Mouse (Mus musculus): ENCODE data around the gene Dennd1a. TPM values are rescaled to one million over a fixed set of nuclear protein-coding genes. Genes with fewer than 3 reads are reported as not detected.

Gene Dennd1a
- total RNA-seq, 1 experiment from 2014 or later = 35.3 TPM

DNA sequence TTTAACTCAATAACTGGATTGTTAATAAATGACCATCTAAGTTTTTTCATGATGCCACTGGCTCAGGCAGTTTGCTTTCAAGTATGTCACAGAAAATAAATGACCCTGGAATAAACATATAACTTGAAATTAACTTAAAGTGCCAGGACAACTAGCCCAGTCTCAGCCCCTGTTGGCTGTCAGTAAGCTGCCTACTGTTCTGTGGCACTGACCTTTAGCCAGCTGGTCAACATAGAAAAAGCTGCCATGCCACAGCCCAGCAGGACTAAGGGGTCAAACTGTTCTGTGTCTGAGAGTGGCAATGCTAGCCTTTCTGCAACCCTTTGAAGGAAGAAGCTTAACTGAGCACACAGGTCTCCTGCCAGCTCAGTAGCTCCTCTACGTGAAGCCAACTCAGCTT is 198.8 kb downstream of the Dennd1a start:
- ATAC-seq (ENCODE audit: extremely low read depth, insufficient number of reproducible peaks, low FRiP score, poor library complexity, severe bottlenecking) = no peak

DNA sequence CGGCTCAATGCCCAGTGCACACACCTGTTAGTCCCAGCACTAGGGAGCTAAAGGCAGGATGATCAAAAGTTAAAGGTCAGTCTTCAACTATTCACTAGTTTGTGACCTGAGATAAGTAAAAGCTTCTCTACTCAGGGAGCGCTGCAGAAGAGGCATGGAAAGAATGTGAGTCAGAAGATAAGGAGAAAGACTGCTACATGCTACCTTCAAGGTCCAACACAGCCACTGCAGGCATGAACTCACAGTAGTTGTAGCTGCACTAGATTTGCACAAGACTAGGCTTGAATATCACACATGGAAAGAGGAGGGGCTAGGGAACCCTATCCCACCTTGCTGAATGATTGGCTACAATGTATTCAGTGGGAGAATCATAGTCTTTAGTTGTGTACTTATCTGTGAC is 202.1 kb downstream of the Dennd1a start:
- ATAC-seq (ENCODE audit: extremely low read depth, insufficient number of reproducible peaks, low FRiP score, poor library complexity, severe bottlenecking) = no peak

DNA sequence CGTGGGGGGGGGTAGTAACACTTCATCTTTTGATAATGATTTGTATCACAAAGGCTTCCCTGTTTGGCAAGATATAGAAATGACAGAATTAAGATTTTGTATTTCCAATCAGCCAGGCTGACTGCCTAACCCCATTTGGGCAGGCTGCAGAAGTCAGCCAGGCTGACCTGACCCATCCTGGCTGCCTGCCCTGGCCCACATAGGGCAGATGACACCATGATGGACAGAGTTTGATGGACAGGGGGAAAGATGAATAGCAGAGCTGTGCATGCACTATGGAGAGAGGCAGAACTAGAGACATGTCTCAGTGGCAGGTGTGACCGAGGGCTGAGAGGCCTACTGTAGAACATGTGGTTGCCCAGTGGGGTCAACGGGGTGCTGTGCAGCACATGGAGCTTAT is 203.9 kb downstream of the Dennd1a start:
- ATAC-seq (ENCODE audit: extremely low read depth, insufficient number of reproducible peaks, low FRiP score, poor library complexity, severe bottlenecking) = no peak

DNA sequence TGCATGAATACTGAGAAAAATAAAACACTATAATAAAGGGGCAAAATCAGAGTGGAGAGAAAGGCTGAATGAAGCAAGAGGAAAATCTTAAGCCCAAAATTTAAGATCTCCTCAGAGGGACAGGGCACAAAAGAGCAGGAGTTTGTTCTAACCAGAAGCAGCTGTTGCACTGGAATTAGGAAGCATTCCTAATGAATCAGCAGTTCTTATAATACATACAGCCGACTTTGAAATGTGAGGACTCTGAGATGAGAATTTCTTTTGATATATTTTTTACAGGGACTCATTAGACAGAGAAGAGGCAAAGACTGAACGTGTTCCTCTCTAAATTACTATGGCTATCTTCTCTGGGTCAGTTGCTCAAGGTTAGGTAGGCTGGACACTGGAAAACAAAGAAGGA is 212.7 kb downstream of the Dennd1a start:
- no peak for ATAC-seq (ENCODE audit: extremely low read depth, insufficient number of reproducible peaks, low FRiP score, poor library complexity, severe bottlenecking)

DNA sequence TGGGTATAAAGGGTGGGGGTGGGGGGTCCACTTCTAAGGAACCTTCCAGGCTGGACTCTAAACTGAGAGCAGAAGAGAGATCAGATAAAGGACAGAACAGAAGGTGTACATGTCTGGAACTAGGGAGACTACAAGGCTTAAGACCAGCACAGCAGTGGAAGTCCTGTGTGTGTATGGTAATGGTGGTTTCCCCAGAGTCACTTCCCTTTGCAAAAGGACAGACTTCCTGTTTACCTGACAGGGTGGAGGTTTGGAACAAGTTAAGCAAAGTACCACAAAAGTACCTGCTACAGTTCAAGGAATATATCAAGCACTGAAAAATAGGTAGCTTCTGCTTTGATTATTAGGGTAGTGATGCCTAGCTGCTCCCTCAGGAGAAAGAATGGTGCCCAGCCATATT is 215.1 kb downstream of the Dennd1a start:
- ATAC-seq (ENCODE audit: extremely low read depth, insufficient number of reproducible peaks, low FRiP score, poor library complexity, severe bottlenecking) = peak; percentile 94

DNA sequence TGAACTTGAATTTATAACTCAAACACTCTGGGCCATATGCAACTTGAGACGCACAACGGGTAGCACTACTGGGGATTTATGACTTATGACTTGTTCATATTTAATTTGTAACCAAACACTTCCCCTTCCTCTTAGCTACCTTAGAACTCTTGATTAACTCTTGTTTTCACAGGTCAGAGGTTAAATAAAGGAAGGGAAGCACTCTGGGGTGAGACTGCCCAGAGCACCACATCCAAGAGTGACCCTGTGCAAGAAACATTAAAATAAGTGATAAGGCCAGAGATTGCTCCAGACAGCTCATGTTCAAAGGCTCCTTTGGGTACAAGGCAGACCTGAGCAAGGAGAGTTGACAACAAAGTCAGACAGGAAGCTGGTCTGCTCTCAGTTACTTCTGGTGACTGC is 219.0 kb downstream of the Dennd1a start:
- no peak for ATAC-seq (ENCODE audit: extremely low read depth, insufficient number of reproducible peaks, low FRiP score, poor library complexity, severe bottlenecking)

DNA sequence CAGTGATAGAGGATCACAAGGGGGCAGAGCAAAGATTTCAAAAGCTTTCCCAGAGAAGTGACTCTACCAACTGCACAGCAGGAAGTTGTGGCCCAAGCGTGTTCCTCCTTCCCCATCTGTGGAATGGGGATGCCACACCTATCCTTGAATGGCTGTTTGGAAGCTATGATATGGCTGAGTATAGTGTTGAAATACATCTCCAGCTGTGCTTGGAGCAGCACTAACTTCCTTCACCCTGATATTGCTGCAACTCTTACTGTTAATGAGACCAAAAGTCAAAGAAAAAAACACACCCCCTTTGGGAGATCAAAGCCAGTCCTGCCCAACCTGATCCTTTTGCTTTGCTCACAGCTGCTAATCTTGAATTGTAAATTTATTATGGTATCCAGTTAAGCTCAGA is 221.3 kb downstream of the Dennd1a start:
- no peak for ATAC-seq (ENCODE audit: extremely low read depth, insufficient number of reproducible peaks, low FRiP score, poor library complexity, severe bottlenecking)

DNA sequence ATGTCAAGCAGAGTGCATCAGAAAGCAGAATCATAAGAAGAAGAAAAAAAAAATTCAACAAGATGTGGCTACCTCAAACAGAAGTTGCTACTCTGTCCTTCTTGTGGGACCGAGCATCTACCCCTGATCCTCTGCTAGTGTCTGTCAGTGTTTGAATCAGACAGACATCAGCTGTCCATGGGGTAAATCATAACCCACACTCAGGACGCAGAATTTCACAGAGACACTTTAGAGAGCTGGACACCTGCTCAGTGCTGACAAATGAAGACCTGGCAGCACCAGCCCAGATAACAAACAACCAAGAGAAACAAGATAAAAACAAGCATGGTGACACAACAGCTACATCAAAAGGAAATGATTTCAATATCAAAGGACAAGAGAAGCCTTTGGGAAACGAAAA is 222.9 kb downstream of the Dennd1a start:
- ATAC-seq (ENCODE audit: extremely low read depth, insufficient number of reproducible peaks, low FRiP score, poor library complexity, severe bottlenecking) = no peak

DNA sequence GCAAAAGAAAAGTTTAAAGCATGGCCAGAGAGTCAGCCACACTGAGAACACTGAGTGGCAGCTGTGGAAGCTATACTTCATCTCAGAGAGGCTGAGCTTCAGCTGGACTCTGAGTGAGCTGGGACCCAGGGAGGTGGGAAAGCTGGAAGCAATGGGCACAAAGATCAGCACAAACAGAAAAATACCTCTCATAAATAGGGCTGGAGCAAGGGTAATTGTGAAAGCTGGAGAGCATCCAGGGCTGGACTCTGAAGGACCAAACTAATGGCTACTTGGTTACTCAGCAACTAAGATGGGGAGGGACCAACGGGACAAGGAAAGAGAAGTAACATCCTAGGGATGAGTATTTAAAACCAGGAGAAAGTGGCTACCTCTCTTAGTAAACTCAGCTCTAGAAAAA is 225.0 kb downstream of the Dennd1a start:
- ATAC-seq (ENCODE audit: extremely low read depth, insufficient number of reproducible peaks, low FRiP score, poor library complexity, severe bottlenecking) = no peak

DNA sequence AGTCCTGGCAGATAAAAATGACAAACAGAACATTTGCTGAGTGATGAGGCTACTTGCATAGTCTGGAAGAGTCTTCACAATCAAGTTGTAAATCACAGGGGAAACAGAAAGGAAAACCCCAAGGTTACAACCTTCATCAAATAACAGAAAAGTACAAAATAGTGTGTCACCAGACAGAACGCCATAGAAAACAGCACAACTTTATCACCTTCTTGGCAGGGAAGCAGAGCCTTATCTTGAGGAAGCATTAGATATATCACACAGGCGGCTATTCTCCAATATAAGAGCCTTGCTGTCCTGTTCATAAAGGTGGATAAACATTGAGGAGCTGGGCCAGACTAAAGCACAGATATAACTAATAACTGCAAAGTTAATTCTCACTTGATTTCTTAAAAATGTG is 225.7 kb downstream of the Dennd1a start:
- no peak for ATAC-seq (ENCODE audit: extremely low read depth, insufficient number of reproducible peaks, low FRiP score, poor library complexity, severe bottlenecking)

DNA sequence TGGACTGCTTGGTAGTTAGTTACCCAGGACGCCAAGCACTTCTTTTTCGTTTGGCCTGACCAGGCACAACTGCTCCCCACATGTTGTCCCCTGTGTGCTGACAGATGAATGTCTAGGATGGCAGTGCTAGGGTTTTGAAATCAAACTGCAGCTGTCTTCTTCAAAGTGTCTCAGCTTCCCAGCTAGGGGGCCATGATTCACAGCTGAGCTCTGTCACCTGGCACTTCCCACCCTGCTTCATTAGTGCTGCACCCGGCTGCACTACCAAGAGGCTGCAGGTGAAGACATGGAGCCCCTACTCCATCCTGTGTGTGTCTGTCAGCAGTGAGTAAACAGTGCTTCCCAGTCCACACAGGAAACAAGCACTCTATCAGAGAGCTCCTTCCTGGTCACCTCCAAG is 234.8 kb downstream of the Dennd1a start:
- no peak for ATAC-seq (ENCODE audit: extremely low read depth, insufficient number of reproducible peaks, low FRiP score, poor library complexity, severe bottlenecking)

DNA sequence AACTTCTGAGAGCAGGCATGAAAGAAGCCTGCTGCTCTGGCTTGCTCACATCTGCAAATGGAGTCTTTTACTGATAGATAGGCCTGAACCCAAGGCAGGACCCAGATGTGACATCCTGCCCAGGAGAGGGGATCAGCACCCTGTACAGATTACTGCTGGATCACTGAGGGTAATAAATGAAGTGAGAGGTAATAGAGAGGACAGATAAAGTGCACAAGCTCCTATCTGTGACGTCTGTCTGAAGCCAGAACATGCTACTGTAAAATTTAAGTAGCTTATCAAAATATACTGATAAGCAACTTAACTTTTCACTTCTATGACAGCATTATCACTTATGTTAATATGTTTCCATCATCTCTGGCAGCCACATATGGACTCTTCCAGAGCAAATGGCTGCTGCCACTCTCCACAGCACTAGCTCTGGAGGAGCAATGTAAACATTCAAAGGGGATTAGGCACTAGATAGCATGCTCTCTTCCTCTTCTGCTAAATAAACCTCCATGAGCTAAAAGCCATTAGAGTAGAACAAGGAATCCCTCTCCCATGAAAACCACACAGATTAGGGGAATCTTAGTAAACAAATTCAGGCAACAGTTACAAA is 235.6 kb downstream of the Dennd1a start:
- ATAC-seq (ENCODE audit: extremely low read depth, insufficient number of reproducible peaks, low FRiP score, poor library complexity, severe bottlenecking) = no peak

DNA sequence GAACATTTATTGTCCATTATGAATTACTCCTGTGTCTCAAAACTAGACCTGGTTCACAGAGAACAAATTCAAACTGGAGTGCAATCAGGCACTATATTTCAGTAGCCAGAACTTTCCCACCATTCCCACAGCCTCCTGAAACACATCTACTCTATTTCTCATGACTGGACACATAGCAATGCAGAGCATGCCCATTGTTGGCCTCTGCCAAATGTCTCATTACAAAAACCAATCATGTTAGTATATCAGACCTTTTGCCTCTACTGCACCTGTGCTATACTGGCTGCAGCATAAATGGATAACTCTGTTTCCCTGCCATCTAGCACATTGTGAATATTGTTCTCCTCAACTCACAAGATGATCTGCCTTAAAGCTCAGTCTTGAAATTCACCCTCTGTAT is 238.2 kb downstream of the Dennd1a start:
- ATAC-seq (ENCODE audit: extremely low read depth, insufficient number of reproducible peaks, low FRiP score, poor library complexity, severe bottlenecking) = no peak

DNA sequence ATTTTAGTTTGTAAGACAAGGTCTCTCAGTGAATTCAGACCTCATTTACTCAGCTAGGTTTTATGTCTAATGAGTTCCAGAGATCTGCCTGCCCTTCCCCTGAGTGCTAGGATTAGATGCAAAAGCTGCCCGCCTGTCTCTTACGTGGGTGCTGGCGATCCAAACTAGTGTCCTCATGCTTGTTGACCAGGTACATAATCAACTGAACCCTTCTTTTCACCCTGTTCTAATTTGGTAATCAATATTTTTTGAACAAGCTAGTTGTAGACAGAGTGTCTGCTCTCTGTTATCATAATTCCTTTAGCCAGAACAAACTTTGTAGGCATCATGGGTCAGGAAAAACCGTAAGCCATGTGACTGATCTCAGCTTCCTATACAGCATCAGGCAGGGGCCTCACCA is 241.9 kb downstream of the Dennd1a start:
- ATAC-seq (ENCODE audit: extremely low read depth, insufficient number of reproducible peaks, low FRiP score, poor library complexity, severe bottlenecking) = no peak

DNA sequence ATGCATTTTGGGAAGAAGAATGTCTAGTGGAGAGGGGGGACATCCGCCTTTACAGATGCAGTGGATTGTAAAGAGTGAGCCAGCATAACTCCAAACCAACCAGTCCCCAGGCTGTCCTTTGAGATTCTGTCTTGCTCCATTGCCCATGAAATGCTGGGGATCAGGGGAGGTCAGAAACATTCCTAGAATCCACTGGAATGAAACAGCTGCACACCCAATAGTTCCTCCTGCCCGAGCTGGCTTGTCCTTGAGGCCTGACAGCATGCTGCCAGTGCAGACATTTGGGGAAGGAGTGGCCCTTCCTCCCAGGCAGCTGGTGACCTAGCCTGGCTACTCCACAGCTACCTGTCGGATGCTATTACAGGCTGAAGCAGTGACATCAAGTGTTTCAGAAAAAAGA is 246.3 kb downstream of the Dennd1a start:
- no peak for ATAC-seq (ENCODE audit: extremely low read depth, insufficient number of reproducible peaks, low FRiP score, poor library complexity, severe bottlenecking)

DNA sequence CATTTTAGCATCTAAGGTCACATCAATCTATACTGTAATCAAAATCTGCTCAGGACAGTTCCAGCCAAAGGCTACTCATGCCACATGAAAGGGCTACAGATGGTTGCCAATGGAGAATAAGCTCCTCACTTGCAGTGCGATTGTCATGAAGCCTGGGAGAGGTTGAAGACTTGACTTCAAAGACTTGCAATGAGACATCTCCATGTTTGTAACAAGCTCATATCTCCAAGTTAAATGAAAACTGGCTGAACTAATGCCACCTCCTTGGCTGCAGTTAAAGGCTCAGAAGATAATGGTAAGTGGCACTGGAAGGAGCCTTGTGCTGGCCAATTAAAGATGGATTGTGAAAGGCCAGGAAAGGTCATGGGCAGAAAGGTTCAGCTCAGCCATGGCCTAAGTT is 247.6 kb downstream of the Dennd1a start:
- no peak for ATAC-seq (ENCODE audit: extremely low read depth, insufficient number of reproducible peaks, low FRiP score, poor library complexity, severe bottlenecking)

DNA sequence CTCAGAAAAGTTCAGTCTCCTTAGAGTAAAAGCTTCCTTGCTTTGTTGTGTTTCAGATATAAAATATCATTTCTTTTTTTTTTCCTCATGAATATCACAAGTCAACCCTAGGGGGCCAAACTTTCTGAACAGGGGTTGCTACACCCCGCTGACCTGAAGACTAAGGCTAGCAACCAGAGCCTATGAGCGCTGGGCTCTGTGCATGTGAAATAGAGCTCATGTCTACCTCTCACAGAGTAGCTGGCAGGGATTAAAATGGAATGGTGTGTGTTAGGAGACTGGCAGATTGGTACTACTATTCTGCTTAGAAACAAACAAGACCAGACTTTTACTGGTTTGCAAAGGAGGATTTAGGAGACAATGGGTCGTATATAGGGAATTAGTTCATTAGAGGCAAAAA is 258.9 kb downstream of the Dennd1a start:
- ATAC-seq (ENCODE audit: extremely low read depth, insufficient number of reproducible peaks, low FRiP score, poor library complexity, severe bottlenecking) = no peak

DNA sequence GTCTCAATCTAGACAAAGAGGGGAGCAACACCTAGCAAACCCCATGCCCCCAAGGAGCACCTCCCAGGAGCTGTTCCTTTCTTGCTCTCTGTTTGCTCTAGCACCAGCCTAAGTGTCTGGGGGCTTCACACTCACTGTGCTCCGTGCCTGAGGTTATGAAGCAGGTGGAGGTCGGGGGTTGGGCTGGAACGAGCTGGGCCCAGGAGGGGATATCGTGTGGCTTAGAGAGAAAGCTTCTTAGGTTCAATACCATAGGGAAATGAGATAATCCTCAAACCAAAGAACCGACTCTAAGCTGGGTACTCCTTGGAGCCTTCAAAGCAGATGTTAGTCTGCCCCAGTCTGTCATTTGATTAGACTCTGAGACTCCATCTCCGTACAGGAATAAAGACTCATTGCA is 261.6 kb downstream of the Dennd1a start:
- no peak for ATAC-seq (ENCODE audit: extremely low read depth, insufficient number of reproducible peaks, low FRiP score, poor library complexity, severe bottlenecking)

DNA sequence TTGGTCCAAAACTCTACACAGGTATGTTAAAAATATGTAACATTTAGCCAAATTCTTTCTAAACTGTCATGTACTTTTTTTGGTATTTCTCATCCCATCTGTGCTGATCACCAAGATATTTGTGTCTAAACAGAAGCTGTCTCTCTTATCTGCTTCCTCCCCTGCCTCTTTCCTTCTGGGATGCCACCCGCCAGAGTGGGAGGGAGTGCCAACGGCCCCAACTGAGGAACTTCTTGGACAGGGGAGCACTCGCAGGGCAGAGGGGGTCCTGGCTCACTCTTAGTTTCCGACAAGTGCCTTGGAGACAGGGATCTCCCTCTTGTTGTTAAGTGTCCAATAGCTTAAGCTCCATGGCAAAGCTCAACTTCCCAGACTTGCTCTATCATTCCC is 263.5 kb downstream of the Dennd1a start:
- ATAC-seq (ENCODE audit: extremely low read depth, insufficient number of reproducible peaks, low FRiP score, poor library complexity, severe bottlenecking) = no peak

DNA sequence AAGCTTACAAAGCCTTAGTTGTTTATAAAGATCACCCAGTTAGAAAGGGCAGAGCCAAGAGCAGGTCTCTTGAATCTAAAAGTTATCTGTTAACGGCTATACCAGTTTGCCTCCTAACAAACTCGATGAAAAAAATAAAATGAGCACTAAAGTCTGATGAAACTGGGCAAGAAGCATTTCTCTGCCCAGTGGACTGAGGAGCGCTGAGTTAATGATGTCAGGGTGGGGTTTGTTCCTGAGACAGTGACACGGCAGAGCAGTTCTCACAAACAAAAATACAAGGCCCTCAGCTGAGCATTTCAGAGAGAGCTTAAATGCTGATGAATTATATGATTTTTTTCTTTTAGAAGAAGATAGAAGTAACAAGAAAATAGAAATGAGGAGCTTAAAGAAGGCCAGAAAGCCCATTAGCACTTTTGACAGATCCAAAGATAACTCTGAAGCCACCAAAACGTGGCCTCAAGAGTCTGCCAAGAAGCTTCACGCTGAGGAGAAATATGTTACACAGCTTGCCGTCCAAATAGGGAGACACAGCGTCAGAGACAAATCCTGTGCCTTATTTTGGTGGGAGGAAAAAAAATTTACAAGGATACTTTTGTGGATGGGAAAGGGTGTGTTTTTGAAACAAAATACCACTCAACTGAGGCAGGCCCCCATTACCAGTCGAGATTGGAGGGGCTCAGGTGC is 264.0 kb downstream of the Dennd1a start:
- no peak for ATAC-seq (ENCODE audit: extremely low read depth, insufficient number of reproducible peaks, low FRiP score, poor library complexity, severe bottlenecking)

DNA sequence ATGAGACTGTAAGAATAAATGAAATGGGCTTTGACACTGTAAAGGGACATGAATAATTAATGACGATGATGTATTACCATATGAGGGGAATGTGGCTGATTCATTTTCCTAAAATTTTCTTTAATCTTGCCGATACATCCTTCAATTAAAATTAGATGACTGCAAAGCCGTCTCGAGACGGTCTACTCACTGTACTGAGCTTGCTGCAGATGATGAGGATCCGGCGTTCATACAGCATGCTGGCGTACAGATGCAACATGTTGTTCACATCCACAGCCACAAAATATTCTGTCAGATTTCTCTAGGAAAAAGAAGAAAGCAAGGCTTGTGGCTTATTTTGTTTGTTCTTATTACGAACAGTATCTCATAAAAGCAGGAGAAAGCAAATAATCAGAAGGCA is 266.0 kb downstream of the Dennd1a start:
- ATAC-seq (ENCODE audit: extremely low read depth, insufficient number of reproducible peaks, low FRiP score, poor library complexity, severe bottlenecking) = no peak

Measured in neutrophil, adult 5-6 weeks (primary cell).